Mouse (Mus musculus) lung, adult 2 months (tissue): ENCODE measurements around the gene Epn3. TPM values are rescaled to one million over a fixed set of nuclear protein-coding genes. Genes with fewer than 3 reads are reported as not detected.

Experiments used
- DNase-seq: peaks from one replicate; pipeline ENCODE4 v3.0.0; 2022
- H3K4me1 ChIP-seq: fragments of 200-500 bp; 2 replicates; pipeline ENCODE4 v1.6.1; 2011; ENCODE audit warnings: low read length; ENCODE audit not compliant: control insufficient read depth, insufficient read depth
- H3K4me3 ChIP-seq: fragments of 200-500 bp; replicated peaks from 2 replicates; pipeline ENCODE3; 2011; ENCODE audit warnings: low read depth, mild to moderate bottlenecking, control low read depth, low read length; ENCODE audit errors: extremely low read depth
- CTCF ChIP-seq: fragments of 200-500 bp; IDR thresholded peaks from 2 replicates; pipeline ENCODE4 v1.5.1; 2011; ENCODE audit warnings: mild to moderate bottlenecking, low read length, control low read depth; ENCODE audit not compliant: insufficient read depth
- POLR2A ChIP-seq: fragments of 200-500 bp; IDR thresholded peaks from 2 replicates; pipeline ENCODE4 v1.6.1; 2011; ENCODE audit warnings: low read depth, mild to moderate bottlenecking, control low read depth, low read length, borderline replicate concordance; ENCODE audit errors: extremely low read depth
- WGBS: fragments of 180-500 bp; shearing (Covaris S2); methylation state at CpG from one replicate; pipeline ENCODE4 v1.1.7; 2018; 5-methylcytosine and 5-hydroxymethylcytosine counted together
- polyA plus RNA-seq: library from polyadenylated mRNA; depleted of rRNA; stranded (reverse); fragments of >200 nt; gene quantifications from 2 replicates; pipeline ENCODE4 v1.2.3, GENCODE M21; 2012

Gene Epn3
- polyA plus RNA-seq, 1 experiment: 62.2 TPM

GRCm38 (mm10) chr11:94483436-94483835 lies 16.3 kb downstream of the Epn3 start:
- H3K4me1 ChIP-seq: no peaks in the 10 kb centered on the region
- no peak overlapping the region for H3K4me3 ChIP-seq
- DNase-seq: no peak
- WGBS: 85% methylated on average over 11 of the region's 11 CpGs
- TF ChIP-seq CTCF (no peak), POLR2A (no peak)

- 92% methylated on average over 11 of the region's 11 CpGs for whole genome bisulfite sequencing
- no peak for DNase-seq
- H3K4me1 ChIP-seq: no peaks in the 10 kb centered on the region
- TF ChIP-seq POLR2A: no peak
- TF ChIP-seq CTCF: no peak
- no peak overlapping the region for H3K4me3 ChIP-seq
Observed at GRCm38 (mm10) chr11:94482738-94483137, 17.0 kb downstream of the Epn3 start.

- no peak for DNase-seq
- no peaks in the 10 kb centered on the region for H3K4me1 ChIP-seq
- TF ChIP-seq CTCF (no peak), POLR2A (no peak)
- WGBS: 83% methylated on average over 7 of the region's 7 CpGs
- no peak overlapping the region for H3K4me3 ChIP-seq
Observed at GRCm38 (mm10) chr11:94481963-94482362, 17.8 kb downstream of the Epn3 start.

GRCm38 (mm10) chr11:94480382-94480781 lies 19.4 kb downstream of the Epn3 start:
- H3K4me1 ChIP-seq: no peaks in the 10 kb centered on the region
- H3K4me3 ChIP-seq: no peak overlapping the region
- no peak for TF ChIP-seq POLR2A
- no peak for TF ChIP-seq CTCF
- WGBS: 92% methylated on average over 9 of the region's 9 CpGs
- DNase-seq: no peak

- DNase-seq: no peak
- WGBS: 63% methylated on average over 6 of the region's 6 CpGs
- no peak for TF ChIP-seq CTCF
- no peak for TF ChIP-seq POLR2A
- Histone ChIP-seq H3K4me3 (no peak overlapping the region), H3K4me1 (peaks cover 4% of the 10 kb centered on the region; the same call in 1 of the 2 replicates)
Observed at GRCm38 (mm10) chr11:94477651-94478050, 22.1 kb downstream of the Epn3 start.

- Histone ChIP-seq H3K4me1 (peaks cover 4% of the 10 kb centered on the region; the same call in 1 of the 2 replicates), H3K4me3 (no peak overlapping the region)
- no peak for DNase-seq
- 22% methylated on average over 11 of the region's 11 CpGs for WGBS
- TF ChIP-seq CTCF: no peak
- no peak for TF ChIP-seq POLR2A
Observed at GRCm38 (mm10) chr11:94475722-94476121, 24.1 kb downstream of the Epn3 start.

GRCm38 (mm10) chr11:94474544-94474910 lies 25.2 kb downstream of the Epn3 start:
- 1% methylated on average over 11 of the region's 11 CpGs for WGBS
- DNase-seq: no peak

GRCm38 (mm10) chr11:94473707-94474543 lies 25.8 kb downstream of the Epn3 start, which contains the start of gene Cacna1g:
Cacna1g (minus strand) TSS chr11:94474198.
- under 1% methylated on average over 60 of the region's 71 CpGs for WGBS
- peak; percentile 83 for DNase-seq
- no peak for TF ChIP-seq POLR2A
- no peak for TF ChIP-seq CTCF
- Histone ChIP-seq H3K4me3 (peak within 1 kb of the TSS; percentile 10), H3K4me1 (peaks cover 4% of the 10 kb centered on the region; the same call in 1 of the 2 replicates)

More at GRCm38 (mm10) chr11:94474544-94474910, 25.2 kb downstream of the Epn3 start:
- no peak for TF ChIP-seq CTCF
- no peak for TF ChIP-seq POLR2A
- Histone ChIP-seq H3K4me1 (peaks cover 4% of the 10 kb centered on the region; the same call in 1 of the 2 replicates), H3K4me3 (no peak overlapping the region)

GRCm38 (mm10) chr11:94472916-94473706 lies 26.7 kb downstream of the Epn3 start:
- Histone ChIP-seq H3K4me3 (no peak overlapping the region), H3K4me1 (peaks cover 4% of the 10 kb centered on the region; the same call in 1 of the 2 replicates)
- 2% methylated on average over 51 of the region's 52 CpGs for WGBS
- TF ChIP-seq POLR2A (no peak), CTCF (no peak)
- DNase-seq: no peak
